9 mouse cellular contexts compared by ENCODE assay signal in the genomic region with DNA sequence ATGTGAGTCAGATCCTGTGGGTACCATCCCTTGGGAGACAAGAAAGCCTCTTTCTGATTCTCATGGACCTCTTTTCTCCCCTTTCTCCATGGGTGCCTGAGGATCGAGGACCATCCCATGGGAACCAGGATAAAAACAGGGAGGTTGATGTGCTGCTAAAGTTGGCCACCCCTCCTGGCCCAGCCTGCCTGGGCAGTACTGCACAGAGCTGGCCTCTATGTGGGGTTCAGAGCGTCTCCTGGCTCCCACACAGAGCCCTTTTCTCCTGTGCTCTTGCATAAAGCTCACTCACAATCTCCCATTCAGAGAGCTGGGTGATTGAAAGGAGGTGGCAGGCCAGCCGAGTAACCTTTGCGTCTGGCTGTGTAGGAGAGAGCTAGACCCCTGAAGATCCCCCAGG.
DNase-seq lines count a peak whose midpoint lies in the region; ATAC-seq and TF ChIP-seq lines count a peak whose summit lies in the region.
"Had no signal": no experiment of that assay in that cellular context is flagged by ENCODE, and none has a peak within 500 bp of the region (broad histone marks: within the 10 kb centered on the region; RNA-seq: fewer than 3 reads in every experiment).

No protein-coding gene starts in this region.

- no peak for ATAC-seq in heart, embryonic 12.5 days (ENCODE audit: insufficient number of reproducible peaks, low FRiP score)
- ATAC-seq in limb, embryonic 14.5 days (ENCODE audit: low FRiP score, low read depth), result no peak

- peak; percentile 92 for DNase-seq in heart, adult 11 months
- peak; percentile 63 to 80 for DNase-seq in right cerebral cortex, postnatal 10 days (ENCODE audit: low spot score in 2 of 2)
- no peak for DNase-seq in right cerebral cortex, postnatal 14 days
- no peak for DNase-seq in limb, embryonic 14.5 days (ENCODE audit: low spot score)
- no peak for DNase-seq in c-Kit-positive CD71-positive TER-119-positive erythroid progenitor cells, embryonic 14.5 days (ENCODE audit: low spot score)
- no peak for DNase-seq in urinary bladder, adult 2 months (ENCODE audit: low spot score)
- no peak for DNase-seq in kidney, adult 18-20 months
- DNase-seq: heart, postnatal 36 days had no signal

- no peak for TF ChIP-seq POLR2A in limb, embryonic 14.5 days (IDR thresholded peaks at IDR 0.05; ENCODE audit: borderline replicate concordance, extremely low read depth, insufficient read depth, insufficient read length)

- no peak overlapping the region for H3K4me2 ChIP-seq in heart, embryonic 12.5 days
- no peak overlapping the region for H3K4me2 ChIP-seq in limb, embryonic 14.5 days (replicated peaks; ENCODE audit: low read depth, low read length, severe bottlenecking)

- no peaks in the 10 kb centered on the region for H3K27me3 ChIP-seq in heart, embryonic 12.5 days (replicated peaks)
- H3K27me3 ChIP-seq in limb, embryonic 14.5 days (ENCODE audit: control insufficient read depth, insufficient read depth, low read length), result no peaks in the 10 kb centered on the region

- no peak overlapping the region for H3K27ac ChIP-seq in heart, embryonic 12.5 days (ENCODE audit: poor library complexity, severe bottlenecking)
- peak overlapping the region; percentile 69 for H3K27ac ChIP-seq in limb, embryonic 14.5 days (replicated peaks; ENCODE audit: low read depth, low read length)

- H3K9me3 ChIP-seq in heart, embryonic 12.5 days (replicated peaks), result no peaks in the 10 kb centered on the region
- H3K9me3 ChIP-seq in limb, embryonic 14.5 days (ENCODE audit: control insufficient read depth, low read length), result no peaks in the 10 kb centered on the region

- H3K4me3 ChIP-seq in heart, embryonic 12.5 days, result no peak overlapping the region
- H3K4me3 ChIP-seq in limb, embryonic 14.5 days (replicated peaks; ENCODE audit: low read length), result no peak overlapping the region

- 53% methylated on average over 4 of the region's 4 CpGs for whole genome bisulfite sequencing in heart, embryonic 12.5 days
- 44% methylated on average over 4 of the region's 4 CpGs for WGBS in limb, embryonic 14.5 days

- peaks cover 73% of the 10 kb centered on the region for H3K4me1 ChIP-seq in heart, embryonic 12.5 days (replicated peaks)
- H3K4me1 ChIP-seq in limb, embryonic 14.5 days (ENCODE audit: control insufficient read depth, insufficient read depth, low read length), result peaks cover 69% of the 10 kb centered on the region

- H3K36me3 ChIP-seq in heart, embryonic 12.5 days, result no peaks in the 10 kb centered on the region
- H3K36me3 ChIP-seq in limb, embryonic 14.5 days (ENCODE audit: control insufficient read depth, insufficient read depth, low read length), result no peaks in the 10 kb centered on the region

- H3K9ac ChIP-seq in heart, embryonic 12.5 days, result no peak overlapping the region
- H3K9ac ChIP-seq in limb, embryonic 14.5 days (ENCODE audit: low read depth, low read length, severe bottlenecking), result no peak overlapping the region

Comparison
In these comparisons a context has a peak if more than half of its experiments do, and no peak if none do; other contexts are left out.
1. DNase-seq: peak in heart, adult 11 months (single experiment) and right cerebral cortex, postnatal 10 days (2 of 2); none in right cerebral cortex, postnatal 14 days (single experiment), limb, embryonic 14.5 days (single experiment), c-Kit-positive CD71-positive TER-119-positive erythroid progenitor cells, embryonic 14.5 days (single experiment), urinary bladder, adult 2 months (single experiment) and kidney, adult 18-20 months (single experiment).